Mouse (Mus musculus) kidney, postnatal 14 days (tissue): ENCODE measurements around the gene Sox6.

ENCODE experiments used
- DNase-seq: peaks from one replicate; pipeline ENCODE4 v3.0.0; 2022; ENCODE audit warnings: mixed read lengths

Gene Sox6

GRCm38 (mm10) chr7:115825295-115825694 lies 213.3 kb downstream of the Sox6 start:
- DNase-seq, result peak; percentile 18

GRCm38 (mm10) chr7:115824621-115825256 lies 213.9 kb downstream of the Sox6 start:
- peak; percentile 21 for DNase-seq

GRCm38 (mm10) chr7:115819136-115819535 lies 219.5 kb downstream of the Sox6 start:
- no peak for DNase-seq

GRCm38 (mm10) chr7:115803256-115803655 lies 235.3 kb downstream of the Sox6 start:
- DNase-seq, result no peak

GRCm38 (mm10) chr7:115794139-115794858 lies 244.3 kb downstream of the Sox6 start:
- DNase-seq, result no peak

GRCm38 (mm10) chr7:115792841-115793240 lies 245.8 kb downstream of the Sox6 start:
- peak; percentile 14 for DNase-seq

GRCm38 (mm10) chr7:115789116-115789823 lies 249.3 kb downstream of the Sox6 start:
- DNase-seq, result no peak

GRCm38 (mm10) chr7:115783982-115784917 lies 254.3 kb downstream of the Sox6 start:
- no peak for DNase-seq

GRCm38 (mm10) chr7:115780148-115780547 lies 258.4 kb downstream of the Sox6 start:
- no peak for DNase-seq

- DNase-seq, result no peak
These were observed 259.1 kb downstream of the Sox6 start for GRCm38 (mm10) chr7:115779544-115779943.

- no peak for DNase-seq
These were observed 261.9 kb downstream of the Sox6 start for GRCm38 (mm10) chr7:115776736-115777135.

GRCm38 (mm10) chr7:115776324-115776723 lies 262.3 kb downstream of the Sox6 start:
- DNase-seq, result no peak

GRCm38 (mm10) chr7:115766316-115766715 lies 272.3 kb downstream of the Sox6 start:
- no peak for DNase-seq

- DNase-seq, result no peak
These were observed 274.7 kb downstream of the Sox6 start for GRCm38 (mm10) chr7:115763851-115764250.

GRCm38 (mm10) chr7:115758172-115758571 lies 280.4 kb downstream of the Sox6 start:
- no peak for DNase-seq

GRCm38 (mm10) chr7:115755272-115755671 lies 283.3 kb downstream of the Sox6 start:
- DNase-seq, result no peak

GRCm38 (mm10) chr7:115754216-115754615 lies 284.4 kb downstream of the Sox6 start:
- no peak for DNase-seq

GRCm38 (mm10) chr7:115752121-115752634 lies 286.4 kb downstream of the Sox6 start:
- no peak for DNase-seq

GRCm38 (mm10) chr7:115751083-115751482 lies 287.5 kb downstream of the Sox6 start:
- DNase-seq, result no peak

- peak; percentile 10 for DNase-seq
These were observed 288.2 kb downstream of the Sox6 start for GRCm38 (mm10) chr7:115750275-115750825.

- DNase-seq, result no peak
These were observed 291.1 kb downstream of the Sox6 start for GRCm38 (mm10) chr7:115747541-115747940.

- DNase-seq, result no peak
These were observed 292.8 kb downstream of the Sox6 start for GRCm38 (mm10) chr7:115745672-115746253.
